Mouse (Mus musculus) cerebellum, adult 8-10 months (tissue): ENCODE measurements at regions not wholly inside any gene's neighbourhood (a gene's known extent, or its start where the extent isn't known, plus 50 kb on each side); places are given as distances from the start of the nearest gene placed in this dataset.

ENCODE experiments used
- DNase-seq: peaks from one replicate; pipeline ENCODE4 v3.0.0; 2022

DNA sequence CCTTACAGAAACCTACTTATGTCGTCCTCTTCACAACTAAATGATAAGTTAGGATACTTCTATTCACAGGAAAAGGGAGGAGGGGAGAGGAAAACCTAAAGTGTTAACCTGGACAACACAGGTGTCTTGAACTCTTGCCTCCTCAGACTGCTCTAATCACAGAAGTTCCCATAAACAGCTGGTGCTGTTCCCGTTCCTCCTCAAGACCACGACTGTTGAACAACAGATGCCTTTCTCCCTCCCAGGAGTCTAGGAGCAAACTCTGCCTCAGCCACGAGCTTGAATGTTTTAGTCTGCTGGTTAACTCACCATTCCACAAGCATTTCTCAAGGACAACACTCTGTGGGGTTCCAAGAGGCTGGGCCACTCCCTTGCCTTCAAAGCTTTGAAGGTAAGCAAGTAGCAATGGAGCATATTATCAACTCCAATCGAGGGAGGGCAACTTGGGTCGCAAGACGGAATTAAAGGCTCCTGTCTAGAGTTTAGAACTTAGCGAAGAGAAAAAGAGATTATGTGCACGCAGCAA is 186.6 kb upstream of the Bcl6 start:
- DNase-seq: no peak

DNA sequence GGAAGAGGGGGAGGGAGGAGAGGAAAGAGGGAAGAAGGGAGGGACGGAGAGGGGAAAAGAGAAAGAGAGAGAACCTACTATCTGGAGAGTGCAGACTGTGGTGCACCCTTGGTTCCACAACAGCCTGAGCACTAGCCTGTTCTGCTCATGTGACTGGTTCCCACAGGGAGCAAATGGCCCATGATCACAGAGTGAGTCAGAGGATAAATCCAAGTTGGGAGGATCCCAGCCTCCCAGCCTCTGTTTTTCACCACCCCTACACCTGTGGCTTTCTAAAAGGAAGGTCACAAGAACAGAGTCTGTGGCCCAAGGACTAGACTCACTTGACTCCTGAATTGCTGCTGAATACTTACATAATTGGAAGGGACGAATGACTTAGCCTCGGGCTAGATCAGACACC is 185.9 kb upstream of the Bcl6 start:
- no peak for DNase-seq

DNA sequence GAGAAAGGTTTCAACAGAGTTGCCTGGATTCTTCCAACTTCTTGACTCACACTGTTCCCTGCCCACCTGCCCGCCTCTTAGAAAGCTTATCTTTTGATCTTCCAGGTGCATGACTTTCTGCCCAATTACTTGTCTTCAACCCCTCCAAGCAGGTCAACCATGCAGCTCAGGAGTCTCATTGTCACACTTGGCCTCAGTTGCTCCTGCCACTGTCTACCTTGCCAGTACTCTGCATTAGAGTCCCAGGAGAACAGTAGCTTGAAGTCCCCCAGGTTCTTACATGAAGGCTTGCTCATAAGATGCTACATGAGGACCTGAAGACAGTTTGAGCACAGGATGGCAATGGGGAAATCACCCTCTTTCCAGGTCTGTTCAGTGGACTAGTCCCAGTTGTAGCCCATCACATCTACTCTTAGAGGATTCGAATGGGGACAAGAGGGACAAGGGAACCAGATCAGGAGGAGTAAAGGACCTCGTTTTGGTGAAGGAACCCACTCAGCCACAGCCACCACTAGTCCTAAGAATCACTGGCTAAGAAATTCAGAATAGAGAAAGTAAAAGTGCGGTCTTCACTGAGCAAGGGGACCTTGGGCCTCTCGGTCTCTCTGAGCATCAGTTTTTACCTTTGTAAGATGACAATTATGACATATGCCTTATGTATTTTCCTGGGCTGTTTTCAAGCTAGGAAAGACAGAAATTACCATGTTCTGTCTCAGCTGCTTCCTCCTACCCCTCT is 185.3 kb upstream of the Bcl6 start:
- no peak for DNase-seq

DNA sequence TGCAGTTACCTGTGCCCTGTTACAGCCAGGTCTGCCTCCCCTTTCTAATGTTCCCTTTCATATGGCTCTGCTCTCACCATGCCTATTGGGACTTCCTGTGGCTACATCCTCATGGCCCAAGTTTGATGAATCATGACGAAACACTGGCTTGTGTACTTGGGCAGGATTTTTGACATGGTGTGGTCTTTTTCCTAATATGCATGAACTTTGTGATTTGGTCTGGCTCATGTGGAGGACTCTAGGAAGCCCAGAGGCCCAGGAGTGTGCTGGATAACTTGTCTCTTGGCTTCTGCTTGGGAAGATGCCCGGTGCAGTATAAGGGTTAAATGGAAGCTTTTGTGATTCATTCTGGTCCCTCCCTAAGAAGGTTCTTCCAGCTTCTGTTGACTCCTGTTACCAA is 184.0 kb upstream of the Bcl6 start:
- no peak for DNase-seq

DNA sequence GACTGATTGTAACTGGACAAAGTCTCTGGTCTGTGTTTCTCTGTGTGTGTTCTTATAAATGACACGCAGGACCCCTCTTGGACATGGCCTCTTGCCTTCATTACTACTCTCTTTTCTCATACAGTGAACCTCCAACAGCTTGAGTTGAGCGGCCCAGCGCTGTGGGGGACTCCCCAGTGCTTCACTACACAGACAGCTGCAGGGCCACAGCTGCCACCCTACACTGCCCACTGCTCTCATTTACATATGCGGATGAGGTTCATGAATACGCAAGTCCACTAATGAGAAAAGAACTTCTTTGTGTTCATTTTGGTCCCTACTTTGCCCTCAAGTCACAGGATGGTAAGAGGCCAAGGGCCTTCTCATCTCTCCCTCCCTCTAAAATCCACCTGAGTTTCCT is 183.4 kb upstream of the Bcl6 start:
- no peak for DNase-seq

DNA sequence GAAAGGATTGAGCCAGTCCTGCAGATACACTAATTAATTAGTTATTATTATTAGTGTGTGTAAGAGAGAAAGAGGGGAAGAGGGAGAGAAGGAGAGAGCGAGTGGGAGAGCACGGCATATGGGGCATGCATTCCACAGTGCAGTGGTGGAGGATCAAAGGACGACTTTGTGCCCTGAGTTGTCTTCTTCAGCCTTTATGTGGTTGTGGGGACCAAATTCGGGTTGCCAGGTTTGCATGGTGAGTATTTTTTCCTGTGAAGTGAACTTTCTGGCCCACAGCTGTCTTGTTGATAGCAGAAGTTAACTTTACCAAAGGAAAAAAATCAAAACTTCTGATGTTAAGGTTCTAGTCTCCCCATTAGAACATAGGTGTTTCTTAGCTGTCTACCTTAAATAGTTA is 182.5 kb upstream of the Bcl6 start:
- DNase-seq: no peak

DNA sequence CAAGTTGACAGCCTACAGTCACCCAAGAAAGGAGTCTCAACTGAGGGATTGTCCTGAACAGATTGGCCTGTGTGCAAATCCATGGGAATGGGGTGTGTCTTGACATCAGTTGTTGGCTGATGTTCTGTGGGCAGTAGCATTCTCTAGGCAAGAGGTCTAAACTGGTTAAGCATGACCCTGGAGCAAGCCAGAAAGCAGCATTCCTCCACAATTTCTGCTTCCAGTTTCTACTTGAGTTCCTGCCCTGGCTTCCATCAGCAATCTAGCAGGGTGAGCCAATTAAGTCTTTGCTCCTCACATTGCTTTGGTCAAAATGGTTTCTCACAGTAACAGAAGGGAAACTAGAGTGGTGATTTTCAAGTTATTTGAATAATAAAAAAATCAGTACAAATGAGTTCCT is 177.8 kb upstream of the Bcl6 start:
- no peak for DNase-seq

DNA sequence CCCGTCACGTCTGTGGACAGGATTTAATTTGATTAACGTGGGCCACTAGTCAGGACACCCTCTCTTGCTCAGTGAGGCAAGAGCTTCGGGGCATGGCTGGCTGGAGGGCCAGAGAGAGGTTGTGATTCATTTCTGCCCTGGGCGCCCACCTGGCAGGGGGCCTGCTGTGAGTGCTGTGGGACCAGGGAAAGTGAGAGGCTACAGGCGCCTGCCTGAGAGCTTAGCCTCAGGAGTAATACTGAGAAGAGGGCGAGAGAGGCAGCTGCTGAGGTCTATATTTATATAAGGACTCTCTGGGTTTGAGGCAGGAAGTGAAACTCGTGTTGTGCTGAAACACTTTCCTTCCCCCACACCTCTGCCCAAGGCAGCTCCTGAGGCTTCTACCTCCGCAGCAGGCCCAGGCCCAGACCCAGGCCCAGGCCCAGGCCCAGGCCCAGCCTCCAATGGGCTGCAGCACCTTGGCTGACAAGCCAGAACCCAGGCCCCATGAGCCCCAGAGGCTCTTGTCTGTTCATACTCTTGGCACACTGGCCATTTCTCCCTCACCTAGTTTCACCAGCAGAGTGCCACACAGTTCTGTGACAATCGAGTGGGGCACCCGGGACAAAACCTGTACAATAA is 176.9 kb upstream of the Bcl6 start:
- DNase-seq: no peak

DNA sequence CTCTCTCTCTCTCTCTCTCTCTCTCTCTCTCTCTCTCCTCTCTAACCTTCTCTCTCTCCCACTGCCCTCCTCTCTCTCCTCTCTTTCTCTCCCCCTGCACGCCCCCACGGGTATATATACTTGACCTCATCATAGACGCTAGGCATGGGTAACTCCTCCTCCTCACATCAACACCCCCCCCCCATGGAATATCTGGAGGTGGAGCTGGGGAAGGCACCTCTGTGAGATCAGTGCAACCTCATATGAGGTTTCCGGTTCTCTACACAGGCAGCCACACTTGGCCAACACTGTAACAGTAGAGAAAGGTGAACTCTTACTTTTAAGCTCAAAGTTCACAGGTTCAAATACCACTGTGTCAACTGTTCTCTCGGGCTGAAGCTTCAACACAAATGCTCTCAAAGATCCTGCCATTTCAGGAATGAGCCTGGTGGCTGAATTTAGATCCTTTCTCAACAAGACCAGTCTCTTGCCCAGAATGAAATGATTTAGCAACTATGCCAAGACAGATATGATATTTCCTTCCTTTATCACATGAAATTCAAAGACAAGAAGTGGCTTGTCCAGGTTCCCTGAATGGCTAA is 172.1 kb upstream of the Bcl6 start:
- no peak for DNase-seq

DNA sequence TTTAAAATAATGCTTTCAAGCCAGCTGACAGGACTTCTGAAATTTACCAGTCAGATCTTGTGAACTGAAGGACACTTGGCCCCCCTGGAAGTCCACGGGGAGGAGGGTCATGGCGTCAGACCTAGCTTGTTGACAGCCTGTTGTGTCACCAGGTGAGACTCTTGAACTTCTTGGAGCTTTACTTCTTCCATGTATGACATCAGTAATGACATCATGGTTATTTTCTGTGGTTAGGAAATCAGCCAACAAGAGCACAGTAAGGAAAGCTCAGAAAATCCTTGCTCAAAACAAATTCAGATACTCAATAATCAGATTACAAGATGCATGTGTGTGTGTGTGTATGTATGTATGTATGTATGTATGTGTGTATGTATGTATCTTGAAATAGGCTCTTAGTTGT is 170.7 kb upstream of the Bcl6 start:
- no peak for DNase-seq

DNA sequence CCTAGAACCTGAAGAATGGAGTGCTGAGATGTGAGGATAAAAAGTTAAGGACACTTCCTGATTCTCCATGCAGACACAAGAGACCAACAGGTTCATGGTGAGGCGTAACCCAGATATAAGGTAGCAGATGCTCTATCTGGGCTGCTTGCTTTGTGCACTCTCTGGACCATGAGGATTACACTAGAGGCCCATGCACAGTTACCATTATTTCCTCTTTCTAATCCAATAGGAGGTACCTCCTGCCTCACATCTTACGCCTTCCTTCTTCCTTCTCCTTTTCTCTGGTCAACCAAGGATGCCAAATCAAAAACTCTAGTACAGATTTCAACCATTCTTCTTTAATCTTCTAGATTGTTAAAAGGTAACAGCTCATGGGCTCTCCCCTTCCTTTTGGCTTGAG is 169.1 kb upstream of the Bcl6 start:
- DNase-seq: no peak

DNA sequence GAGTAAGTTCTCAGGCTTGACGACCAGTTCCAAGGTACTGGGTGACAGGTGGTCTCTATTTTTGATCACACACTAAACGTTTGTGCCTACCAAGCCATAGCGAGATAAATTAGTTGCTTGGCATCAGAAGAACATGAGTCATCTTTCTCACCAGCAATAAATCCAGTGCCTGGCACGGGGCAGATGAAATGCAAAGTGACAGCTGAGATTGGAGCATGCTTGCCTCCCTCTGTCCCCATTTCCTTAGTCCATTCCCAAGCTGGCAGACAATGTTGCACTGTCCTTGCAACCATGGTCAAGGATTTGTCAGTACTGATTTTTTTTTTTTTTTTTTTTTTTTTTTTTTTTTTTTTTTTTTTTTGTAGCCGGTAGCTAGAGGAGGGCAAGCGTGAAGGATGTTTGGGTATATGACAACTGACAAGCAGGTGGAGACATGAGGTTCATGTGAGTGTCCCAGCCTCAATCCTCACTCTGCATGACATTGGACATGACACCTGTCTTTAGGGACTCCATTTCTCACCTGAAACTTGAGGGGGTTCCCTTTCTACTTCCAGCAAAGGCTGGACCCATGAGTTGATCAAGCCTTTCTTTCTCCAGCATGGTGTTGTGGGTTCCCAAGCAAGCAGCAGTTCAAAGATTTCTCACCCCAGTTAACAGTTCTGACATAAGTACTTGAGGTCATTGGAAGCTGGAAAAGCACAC is 168.2 kb upstream of the Bcl6 start:
- peak; percentile 84 for DNase-seq

DNA sequence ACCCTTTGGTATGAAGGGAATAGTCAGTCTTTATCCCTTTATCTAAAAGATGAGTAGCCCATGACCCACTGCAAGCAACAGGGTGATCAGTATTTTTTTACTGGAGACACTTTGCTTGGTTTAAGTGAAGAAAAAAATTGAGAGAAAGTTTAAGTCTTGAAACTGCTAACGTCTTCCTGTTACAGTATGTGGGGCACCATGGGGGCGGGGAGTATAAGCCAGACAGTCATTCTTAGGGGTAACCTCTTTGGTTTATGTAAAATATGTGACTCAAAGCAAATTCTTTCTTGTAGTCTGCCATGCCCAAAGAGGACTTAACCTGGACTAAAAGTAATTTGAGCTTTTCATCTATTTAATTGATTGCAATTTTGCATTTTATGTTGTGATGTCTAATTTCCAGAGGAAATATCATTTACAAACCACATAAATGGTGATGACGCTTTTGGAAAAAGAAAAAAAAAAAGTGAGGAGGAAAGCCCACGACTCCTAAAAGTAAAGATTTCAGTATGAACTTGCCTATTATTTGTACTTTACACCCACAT is 166.2 kb upstream of the Bcl6 start:
- DNase-seq: no peak

DNA sequence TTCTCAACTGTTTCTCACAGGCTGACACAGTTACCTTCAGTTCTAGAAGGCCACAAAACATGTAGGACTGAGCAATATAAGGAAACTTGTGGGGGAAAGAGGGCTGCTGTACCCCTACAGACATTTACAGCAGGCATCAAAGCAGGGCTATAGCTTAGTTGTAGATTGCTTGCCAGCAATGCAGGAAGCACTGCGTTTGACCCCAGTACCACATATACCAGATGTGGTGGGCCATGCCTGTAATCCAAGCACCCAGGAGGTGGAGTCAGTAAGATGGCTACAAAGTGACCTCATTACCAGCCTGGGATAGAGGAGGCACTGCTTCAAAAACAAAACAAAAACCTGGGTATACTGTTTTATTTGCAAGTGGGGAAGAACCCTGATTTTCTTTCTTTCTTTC is 165.3 kb upstream of the Bcl6 start:
- no peak for DNase-seq

DNA sequence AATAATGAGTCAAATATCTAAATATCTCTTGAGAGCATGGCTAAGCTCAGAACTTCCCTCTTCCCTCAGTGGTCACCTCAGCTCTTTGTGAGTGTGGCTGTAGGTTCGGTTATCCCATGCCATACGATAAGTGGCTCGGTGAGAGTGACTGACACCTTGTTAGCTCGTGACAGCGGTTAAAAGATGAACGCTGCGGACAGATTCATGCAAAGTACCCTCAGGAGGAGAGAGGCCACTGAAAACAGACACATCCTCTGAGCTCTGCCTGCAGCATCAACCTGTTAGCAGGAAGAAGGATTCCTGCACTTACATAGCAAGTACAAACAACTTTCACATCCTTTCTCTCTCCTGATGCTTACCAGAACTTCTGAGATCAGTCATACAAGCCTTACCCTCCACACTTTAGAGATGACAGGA is 163.2 kb upstream of the Bcl6 start:
- no peak for DNase-seq

DNA sequence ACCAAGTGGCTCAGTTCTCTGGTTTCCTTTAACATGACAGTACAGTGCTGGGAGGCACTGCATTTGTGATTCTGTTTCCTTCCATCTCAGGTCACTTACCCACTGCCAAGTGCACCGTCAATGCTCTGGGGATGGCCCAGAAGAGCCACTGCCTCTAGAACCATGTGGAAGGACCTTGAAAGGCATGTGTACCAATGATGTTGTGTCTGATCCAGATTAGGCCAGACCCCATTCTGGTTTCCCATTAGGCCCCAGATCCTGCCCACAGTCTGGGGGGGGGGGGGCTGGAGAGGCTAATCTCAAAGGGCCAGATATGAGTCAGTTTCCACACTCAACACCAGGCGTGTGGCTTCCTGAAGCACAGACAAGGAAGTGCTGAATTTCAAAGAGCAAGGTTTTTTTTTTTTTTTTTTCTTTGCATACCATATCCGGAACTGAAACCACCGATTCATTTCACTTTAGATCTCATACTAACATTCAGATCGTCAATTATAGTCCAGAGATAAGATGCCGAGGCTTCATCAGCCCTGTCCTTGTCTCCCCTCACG is 162.6 kb upstream of the Bcl6 start:
- DNase-seq: no peak

DNA sequence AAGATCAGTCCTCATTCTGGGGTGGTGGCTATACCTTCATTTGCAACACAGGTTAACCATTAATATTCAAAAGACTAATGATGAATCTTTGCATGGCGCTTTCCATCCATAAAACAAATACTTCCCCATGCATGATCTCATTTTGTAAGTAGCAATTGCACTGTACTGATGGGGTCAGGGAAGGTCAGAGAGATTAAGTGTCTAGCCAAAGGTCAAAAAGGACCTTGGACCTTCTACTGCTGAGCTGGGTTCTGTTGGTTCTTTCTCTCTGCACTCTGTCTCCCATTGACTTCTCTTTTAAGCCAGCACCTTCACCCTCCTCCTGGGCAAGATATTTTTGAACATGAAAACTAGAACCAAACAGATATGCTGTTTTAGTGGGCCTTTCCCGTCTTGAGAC is 161.9 kb upstream of the Bcl6 start:
- DNase-seq: no peak

DNA sequence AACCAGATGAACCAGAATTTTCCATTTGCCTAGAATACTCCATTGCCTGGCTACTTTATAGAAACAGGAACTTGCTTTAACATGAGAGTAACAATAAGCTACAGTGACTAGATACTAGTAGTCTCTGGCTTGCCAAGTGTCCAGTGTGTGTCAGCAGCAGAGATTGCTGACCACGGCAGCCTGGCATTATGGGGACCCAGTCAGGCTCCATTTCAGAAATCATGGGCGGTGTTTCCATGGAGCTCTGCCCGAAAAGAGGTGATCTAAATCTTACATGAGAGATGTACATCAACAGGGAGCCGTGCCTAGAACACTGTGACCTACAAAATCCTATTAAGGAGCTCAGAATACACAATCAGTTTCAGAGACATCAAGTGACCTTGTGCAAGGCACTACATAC is 160.8 kb upstream of the Bcl6 start:
- peak; percentile 66 for DNase-seq

DNA sequence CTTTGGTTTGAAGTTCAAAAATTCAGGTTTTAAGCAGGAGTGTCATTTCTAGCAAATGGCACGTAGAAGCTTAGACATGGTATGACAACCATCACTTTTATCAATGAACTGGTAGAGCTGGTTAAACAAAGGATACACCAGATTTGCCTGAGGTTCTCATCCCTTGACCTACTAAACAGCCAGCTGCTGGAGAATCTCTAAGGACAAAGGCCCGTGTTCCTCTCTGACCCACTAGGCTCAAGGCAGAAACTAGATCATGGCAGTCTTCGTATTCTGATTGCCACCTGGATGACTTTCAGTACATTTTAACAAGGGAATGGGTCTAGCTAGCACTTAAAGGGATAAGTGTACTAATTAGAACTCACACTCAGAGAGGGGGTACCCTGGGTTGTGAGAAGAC is 155.2 kb upstream of the Bcl6 start:
- DNase-seq: no peak

DNA sequence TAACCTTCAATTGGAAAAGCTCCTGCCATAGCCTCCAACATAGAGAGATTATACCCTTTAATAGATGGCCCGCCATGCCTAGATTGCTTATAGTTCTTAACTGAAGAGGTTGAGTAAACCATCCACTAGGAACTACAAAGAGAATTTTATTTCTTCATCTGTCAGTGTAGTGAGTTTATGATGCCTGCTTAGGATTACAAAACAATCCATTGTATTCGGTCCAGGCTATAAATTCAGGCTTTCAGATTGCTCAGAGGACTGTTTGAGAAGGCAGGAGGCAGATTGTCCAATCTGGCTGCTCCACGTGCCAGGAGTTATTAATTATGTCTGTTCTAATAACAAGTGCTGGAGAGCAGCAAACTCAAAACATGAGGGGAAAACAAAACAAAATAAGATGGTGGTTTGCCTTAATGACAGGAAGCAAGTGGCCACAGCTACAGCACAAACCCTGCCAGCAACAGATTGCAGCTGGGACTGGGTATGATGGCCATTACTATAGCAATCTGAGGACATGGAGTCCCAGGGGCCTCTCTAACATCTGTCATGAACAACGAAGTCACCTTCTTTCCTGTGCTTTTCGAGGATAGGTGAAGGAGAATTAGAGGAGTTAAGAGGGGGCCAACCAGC is 154.4 kb upstream of the Bcl6 start:
- no peak for DNase-seq

DNA sequence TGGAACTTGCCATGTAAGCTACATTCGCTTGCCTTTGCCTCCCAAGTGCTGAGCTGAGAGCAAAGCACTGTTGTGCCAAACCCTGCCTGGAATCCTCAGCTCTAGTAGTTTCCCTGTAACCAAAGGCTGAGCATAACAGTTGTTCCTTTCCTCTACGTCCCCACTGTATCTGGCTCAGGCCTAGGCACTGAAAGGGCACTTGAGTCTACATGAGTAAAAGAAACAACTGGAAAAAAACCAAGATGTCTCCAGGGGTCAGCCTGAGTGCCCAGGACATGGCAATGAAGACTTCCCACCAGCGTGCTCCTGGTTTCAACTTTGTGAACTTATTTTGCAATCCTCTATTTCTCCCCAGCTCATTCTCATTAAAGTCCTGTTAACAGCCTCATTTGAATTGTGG is 150.5 kb upstream of the Bcl6 start:
- DNase-seq: no peak

DNA sequence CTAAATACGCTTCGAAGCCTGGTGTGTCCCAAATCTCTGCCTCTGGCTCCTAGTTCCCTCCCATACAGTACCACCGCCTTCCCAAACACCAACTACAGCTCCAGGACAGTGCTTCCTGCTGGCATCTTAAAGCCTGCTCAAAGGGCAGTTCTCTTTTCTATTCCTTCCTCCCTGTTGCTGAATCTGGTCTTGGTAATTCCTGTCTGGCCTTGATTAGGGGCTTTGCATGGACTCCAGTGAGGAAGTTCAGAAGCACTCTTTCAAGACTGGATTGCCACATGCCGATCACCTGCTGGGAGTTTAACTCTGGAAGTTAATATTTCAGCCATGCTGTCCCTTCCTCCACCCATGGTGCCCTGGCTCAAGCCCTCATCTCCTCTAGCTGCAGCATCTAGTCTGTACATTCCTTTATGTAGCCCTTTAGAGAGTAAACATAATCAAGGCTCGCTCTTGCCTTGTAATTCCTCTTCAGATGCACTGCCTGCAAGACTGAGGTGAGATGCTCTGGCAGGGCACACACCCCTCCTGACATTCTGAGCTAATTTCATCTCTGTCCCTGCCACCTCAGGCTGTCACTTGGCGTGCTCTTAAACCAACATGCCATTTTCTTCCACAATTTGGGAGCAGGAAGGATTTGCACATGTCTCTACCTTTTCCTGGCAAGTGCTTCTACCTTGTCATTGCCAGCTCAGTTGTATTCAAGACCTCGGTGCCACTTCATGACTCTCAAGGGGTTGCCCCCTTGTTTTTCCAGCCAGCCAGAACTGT is 148.8 kb upstream of the Bcl6 start:
- no peak for DNase-seq
